Mouse (Mus musculus) embryonic facial prominence, embryonic 10.5 days (tissue): ENCODE measurements around the gene Zic2. TPM values are rescaled to one million over a fixed set of nuclear protein-coding genes. Genes with fewer than 3 reads are reported as not detected.

Source experiments
- DNase-seq: peaks from one replicate; pipeline ENCODE4 v3.0.0-alpha.2; 2017; ENCODE audit warnings: low spot score
- H3K27ac ChIP-seq: fragments of 300-500 bp; sonication (generic); replicated peaks from 2 replicates; pipeline ENCODE4 v1.5.1; 2016; ENCODE audit warnings: mild to moderate bottlenecking
- H3K27me3 ChIP-seq: fragments of 300-500 bp; sonication (generic); replicated peaks from 2 replicates; pipeline ENCODE4 v1.6.1; 2016; ENCODE audit warnings: low read depth, mild to moderate bottlenecking; ENCODE audit not compliant: poor library complexity, severe bottlenecking
- H3K36me3 ChIP-seq: fragments of 300-500 bp; sonication (generic); replicated peaks from 2 replicates; pipeline ENCODE4 v1.6.1; 2016; ENCODE audit warnings: mild to moderate bottlenecking, moderate library complexity
- H3K4me1 ChIP-seq: fragments of 300-500 bp; sonication (generic); 2 replicates; pipeline ENCODE4 v1.6.1; 2016
- H3K4me3 ChIP-seq: fragments of 300-500 bp; sonication (generic); 2 replicates; pipeline ENCODE4 v1.5.1; 2016; ENCODE audit warnings: mild to moderate bottlenecking, moderate library complexity
- H3K9me3 ChIP-seq: fragments of 300-500 bp; sonication (generic); 2 replicates; pipeline ENCODE4 v1.6.1; 2016; ENCODE audit warnings: mild to moderate bottlenecking
- WGBS: fragments of 180-500 bp; shearing (Covaris S2); methylation state at CpG from one replicate; pipeline ENCODE4 v1.1.7; 2016; 5-methylcytosine and 5-hydroxymethylcytosine counted together
- polyA plus RNA-seq: library from polyadenylated mRNA; unstranded; fragments of >200 nt; fragmentation: Nextera tagmentation; extraction: Ambion mirVana; gene quantifications from 2 replicates; pipeline ENCODE4 v1.2.1, GENCODE M21; 2016

The Zic2 gene
- polyA plus RNA-seq, 1 experiment from 2014 or later = 2.2 TPM

DNA sequence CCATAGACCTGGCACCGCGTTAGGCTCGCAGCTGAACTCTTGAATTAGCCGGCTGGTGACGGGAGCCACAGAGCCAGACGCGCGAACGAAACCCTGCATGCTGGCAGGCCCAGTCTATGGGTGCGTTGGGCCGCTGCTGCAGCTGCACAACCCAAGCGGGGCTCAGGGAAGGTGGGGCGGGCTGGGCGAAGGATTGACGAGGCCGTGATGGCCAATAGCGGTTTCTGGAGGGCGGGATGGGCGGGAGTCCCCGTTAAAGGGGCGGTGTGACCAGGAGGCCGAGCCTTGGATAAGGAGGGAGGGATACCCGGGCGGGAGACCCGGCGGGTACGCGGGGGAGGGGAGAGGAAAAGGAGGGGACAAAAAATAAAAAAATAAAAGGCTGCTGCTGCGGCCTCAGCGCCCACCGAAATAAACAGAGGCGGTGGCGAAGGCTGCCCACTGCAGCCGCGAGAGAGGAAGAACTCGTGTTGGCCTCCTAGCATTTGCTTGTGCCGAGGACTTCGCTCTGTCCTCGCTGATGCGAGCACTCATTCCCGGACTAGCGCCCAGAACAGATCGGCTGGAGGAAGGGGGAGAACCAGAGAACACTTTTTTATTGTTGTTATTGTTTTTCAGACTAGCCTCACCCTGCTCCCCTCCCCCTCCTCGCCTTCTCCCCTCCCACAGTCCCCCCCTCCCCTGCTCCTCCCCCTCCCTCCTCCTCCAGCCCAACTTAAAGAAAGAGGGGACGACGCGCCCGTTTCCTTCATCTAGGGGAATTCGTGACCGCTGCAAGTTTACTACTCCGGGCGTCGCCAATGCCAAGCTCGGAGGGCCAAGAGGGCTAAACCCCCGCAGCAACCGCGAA lies 969 bp upstream of the Zic2 start:
- DNase-seq = peak; percentile 90
- peaks cover 99% of the 10 kb centered on the region for H3K27me3 ChIP-seq
- H3K36me3 ChIP-seq = peaks cover 5% of the 10 kb centered on the region; the same call in 1 of the 2 replicates
- under 1% methylated on average over 57 of the region's 57 CpGs for WGBS
- H3K27ac ChIP-seq = peak overlapping the region; percentile 82
- peaks cover 54% of the 10 kb centered on the region for H3K4me1 ChIP-seq
- H3K4me3 ChIP-seq = peak overlapping the region; percentile 66
- H3K9me3 ChIP-seq = no peaks in the 10 kb centered on the region

DNA sequence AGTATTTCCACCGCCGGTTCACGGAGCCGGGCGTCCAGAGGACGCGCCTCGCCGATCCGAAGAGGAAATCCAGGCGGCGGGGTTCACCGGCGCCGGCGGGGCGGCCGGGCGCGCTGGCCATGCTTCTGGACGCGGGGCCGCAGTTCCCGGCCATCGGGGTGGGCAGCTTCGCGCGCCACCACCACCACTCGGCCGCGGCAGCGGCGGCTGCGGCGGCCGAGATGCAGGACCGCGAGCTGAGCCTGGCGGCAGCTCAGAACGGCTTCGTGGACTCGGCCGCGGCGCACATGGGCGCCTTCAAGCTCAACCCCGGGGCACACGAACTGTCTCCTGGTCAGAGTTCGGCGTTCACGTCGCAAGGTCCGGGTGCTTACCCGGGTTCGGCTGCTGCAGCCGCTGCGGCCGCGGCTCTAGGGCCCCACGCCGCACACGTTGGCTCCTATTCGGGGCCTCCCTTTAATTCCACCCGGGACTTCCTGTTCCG lies 364 bp downstream of the Zic2 start:
- peaks cover 51% of the 10 kb centered on the region for H3K4me1 ChIP-seq
- H3K27ac ChIP-seq = peak overlapping the region; percentile 82
- DNase-seq = peak; percentile 69
- H3K27me3 ChIP-seq = peaks cover 99% of the 10 kb centered on the region
- WGBS = under 1% methylated on average over 65 of the region's 65 CpGs
- H3K36me3 ChIP-seq = peaks cover 5% of the 10 kb centered on the region; the same call in 1 of the 2 replicates
- H3K9me3 ChIP-seq = no peaks in the 10 kb centered on the region
- peak overlapping the region; percentile 66 for H3K4me3 ChIP-seq

DNA sequence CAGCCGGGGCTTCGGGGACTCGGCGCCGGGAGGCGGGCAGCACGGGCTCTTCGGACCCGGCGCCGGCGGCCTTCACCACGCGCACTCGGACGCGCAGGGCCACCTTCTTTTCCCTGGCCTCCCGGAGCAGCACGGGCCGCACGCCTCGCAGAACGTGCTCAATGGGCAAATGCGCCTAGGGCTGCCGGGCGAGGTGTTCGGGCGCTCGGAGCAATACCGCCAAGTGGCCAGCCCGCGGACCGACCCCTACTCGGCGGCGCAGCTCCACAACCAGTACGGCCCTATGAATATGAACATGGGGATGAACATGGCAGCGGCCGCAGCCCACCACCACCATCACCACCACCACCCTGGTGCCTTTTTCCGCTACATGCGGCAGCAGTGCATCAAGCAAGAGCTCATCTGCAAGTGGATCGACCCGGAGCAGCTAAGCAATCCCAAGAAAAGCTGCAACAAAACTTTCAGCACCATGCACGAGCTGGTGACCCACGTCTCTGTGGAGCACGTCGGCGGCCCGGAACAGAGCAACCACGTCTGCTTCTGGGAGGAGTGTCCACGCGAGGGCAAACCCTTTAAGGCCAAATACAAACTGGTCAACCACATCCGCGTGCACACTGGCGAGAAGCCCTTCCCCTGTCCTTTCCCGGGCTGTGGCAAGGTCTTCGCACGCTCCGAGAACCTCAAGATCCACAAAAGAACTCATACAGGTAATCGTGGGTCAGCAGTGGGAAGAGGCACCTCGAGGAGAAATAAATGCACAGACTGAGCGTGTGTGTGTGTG lies 996 bp downstream of the Zic2 start:
- peaks cover 99% of the 10 kb centered on the region for H3K27me3 ChIP-seq

DNA sequence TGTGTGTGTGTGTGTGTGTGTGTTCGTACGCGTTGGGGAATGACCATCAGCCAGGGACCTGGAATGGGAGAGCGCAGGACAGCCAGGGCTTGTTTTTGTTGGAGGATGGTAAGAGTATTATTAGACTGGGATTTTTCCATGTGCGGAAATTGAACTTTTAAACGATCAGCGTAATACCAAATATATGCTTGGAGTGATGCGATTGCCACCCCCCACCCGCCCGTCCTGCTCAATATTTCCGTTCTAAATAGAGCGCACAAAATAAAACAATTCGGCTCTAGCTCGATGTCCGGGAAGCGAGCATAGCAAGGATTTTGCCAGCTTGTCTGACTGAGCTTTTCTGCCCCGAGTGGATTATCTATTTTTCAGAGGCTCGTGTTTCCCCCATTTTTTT lies 1.6 kb downstream of the Zic2 start:
- peaks cover 99% of the 10 kb centered on the region for H3K27me3 ChIP-seq

More for the DNA sequence above, 996 bp downstream of the Zic2 start:
- Histone ChIP-seq H3K9me3 (no peaks in the 10 kb centered on the region), H3K4me1 (peaks cover 51% of the 10 kb centered on the region), H3K4me3 (peak overlapping the region; percentile 66), H3K27ac (peak overlapping the region; percentile 82), H3K36me3 (peaks cover 5% of the 10 kb centered on the region; the same call in 1 of the 2 replicates)
- under 1% methylated on average over 62 of the region's 62 CpGs for WGBS
- DNase-seq = peak; percentile 77

DNA sequence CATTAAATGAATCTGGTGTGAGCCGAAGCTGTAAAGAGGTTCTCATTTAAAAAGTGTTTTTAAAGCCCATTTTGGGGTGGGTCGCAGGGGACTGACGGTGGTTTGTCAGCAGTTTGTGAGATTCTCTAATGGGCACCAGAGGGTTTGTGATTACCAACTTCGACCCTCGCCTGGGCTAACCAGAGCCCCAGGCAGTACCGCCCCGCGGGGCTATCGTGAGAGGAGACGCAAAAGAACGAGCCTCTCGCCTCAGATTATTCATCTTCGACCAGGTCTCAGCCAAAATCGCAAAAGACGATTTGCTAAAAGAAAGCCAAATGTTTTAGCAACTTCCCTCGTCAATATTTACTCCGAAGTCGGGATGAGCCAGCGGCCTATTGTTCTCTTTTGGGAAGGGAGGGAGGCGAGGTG lies 2.0 kb downstream of the Zic2 start:
- 0% methylated on average over 20 of the region's 20 CpGs for WGBS
- DNase-seq = peak; percentile 60
- Histone ChIP-seq H3K27ac (peak overlapping the region; percentile 82), H3K4me1 (peaks cover 55% of the 10 kb centered on the region), H3K9me3 (no peaks in the 10 kb centered on the region), H3K36me3 (peaks cover 5% of the 10 kb centered on the region; the same call in 1 of the 2 replicates), H3K27me3 (peaks cover 99% of the 10 kb centered on the region), H3K4me3 (peak overlapping the region; percentile 66)

More for the DNA sequence above, 1.6 kb downstream of the Zic2 start:
- DNase-seq = no peak
- no peaks in the 10 kb centered on the region for H3K9me3 ChIP-seq
- H3K36me3 ChIP-seq = peaks cover 5% of the 10 kb centered on the region; the same call in 1 of the 2 replicates
- peak overlapping the region; percentile 82 for H3K27ac ChIP-seq
- H3K4me1 ChIP-seq = peaks cover 51% of the 10 kb centered on the region
- H3K4me3 ChIP-seq = peak overlapping the region; percentile 66
- WGBS = under 1% methylated on average over 18 of the region's 18 CpGs

DNA sequence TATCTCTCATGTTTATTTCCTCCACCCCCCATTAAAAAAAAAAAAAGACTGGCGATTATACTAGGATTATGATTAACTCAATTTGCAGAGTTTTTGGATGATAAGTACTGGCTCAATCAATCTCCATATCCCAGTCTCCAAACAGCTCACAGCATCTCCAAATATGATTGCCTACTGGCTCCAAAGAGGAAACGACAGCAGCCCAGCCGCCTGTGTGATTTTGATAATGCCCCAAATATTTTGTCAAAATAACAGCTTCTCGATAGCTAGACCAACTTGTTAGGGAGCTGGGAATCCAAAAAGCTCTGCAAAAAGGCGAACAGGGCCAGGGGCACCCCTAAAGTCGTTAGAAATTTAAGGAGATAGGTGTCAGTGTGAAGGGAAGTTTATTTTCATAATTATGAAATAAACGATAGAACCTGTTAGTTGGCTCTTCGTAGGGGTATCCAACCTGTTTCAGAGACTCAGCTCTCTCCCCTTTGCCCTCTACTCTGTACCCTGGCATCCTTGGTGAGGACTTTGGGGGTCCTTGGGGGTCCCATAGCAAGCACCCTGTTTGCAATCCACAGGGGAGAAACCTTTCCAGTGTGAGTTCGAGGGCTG lies 2.8 kb downstream of the Zic2 start:
- peaks cover 99% of the 10 kb centered on the region for H3K27me3 ChIP-seq

DNA sequence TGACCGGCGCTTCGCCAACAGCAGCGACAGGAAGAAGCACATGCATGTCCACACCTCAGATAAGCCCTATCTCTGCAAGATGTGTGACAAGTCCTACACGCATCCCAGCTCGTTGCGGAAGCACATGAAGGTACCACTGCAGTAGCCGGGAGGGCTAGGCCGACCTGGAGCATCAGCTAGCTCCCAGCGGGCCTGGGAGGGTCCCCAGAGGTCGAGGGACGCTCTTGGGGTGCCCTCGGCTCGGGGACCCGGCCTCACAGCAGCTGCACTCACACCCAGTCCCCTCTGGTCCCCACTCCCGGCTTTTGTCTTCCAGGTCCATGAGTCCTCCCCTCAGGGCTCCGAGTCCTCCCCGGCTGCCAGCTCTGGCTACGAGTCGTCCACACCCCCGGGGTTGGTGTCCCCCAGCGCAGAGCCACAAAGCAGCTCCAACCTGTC lies 3.4 kb downstream of the Zic2 start:
- Histone ChIP-seq H3K36me3 (peaks cover 5% of the 10 kb centered on the region; the same call in 1 of the 2 replicates), H3K27ac (peak overlapping the region; percentile 82), H3K27me3 (peaks cover 99% of the 10 kb centered on the region), H3K4me1 (peaks cover 47% of the 10 kb centered on the region), H3K9me3 (no peaks in the 10 kb centered on the region), H3K4me3 (peak overlapping the region; percentile 66)
- WGBS = 1% methylated on average over 22 of the region's 22 CpGs
- DNase-seq = peak; percentile 69

More for the DNA sequence above, 2.8 kb downstream of the Zic2 start:
- DNase-seq = no peak
- Histone ChIP-seq H3K4me3 (peak overlapping the region; percentile 66), H3K9me3 (no peaks in the 10 kb centered on the region), H3K4me1 (peaks cover 52% of the 10 kb centered on the region), H3K27ac (peak overlapping the region; percentile 82), H3K36me3 (peaks cover 5% of the 10 kb centered on the region; the same call in 1 of the 2 replicates)
- WGBS = under 1% methylated on average over 9 of the region's 9 CpGs

DNA sequence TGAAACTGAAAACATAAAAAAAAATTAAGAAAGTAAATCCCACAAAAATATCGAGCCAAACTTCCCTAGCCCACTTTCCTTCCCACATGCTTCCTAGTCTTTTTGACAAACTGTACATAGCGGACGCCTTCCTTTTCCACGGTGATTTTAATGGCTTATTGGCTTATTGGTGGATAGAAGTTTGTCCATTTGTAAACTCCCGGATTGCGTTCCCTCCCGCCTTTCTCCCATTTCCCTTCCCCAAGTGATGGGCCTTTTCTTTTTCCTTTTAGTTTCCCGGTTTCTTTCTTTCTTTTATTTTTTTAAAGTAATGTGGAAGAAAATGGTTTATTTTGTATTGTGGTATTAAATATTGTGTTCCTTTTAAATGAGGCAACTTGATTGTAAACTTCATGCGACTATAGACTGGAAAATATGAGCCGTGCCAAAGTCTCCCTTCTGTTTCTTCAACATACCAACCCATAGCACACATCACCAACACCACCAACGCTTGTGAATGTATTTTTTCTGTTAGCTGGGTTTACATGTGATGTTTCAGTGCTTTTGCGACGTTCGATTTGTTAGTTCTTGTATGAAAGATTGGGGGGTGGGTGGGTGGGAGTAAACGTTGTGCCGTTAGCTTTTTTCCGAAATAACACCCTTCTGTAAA lies 4.3 kb downstream of the Zic2 start:
- no peaks in the 10 kb centered on the region for H3K9me3 ChIP-seq
- H3K27me3 ChIP-seq = peaks cover 99% of the 10 kb centered on the region
- peak overlapping the region; percentile 66 for H3K4me3 ChIP-seq
- peaks cover 5% of the 10 kb centered on the region; the same call in 1 of the 2 replicates for H3K36me3 ChIP-seq
- no peak for DNase-seq
- no peak overlapping the region for H3K27ac ChIP-seq
- peaks cover 44% of the 10 kb centered on the region for H3K4me1 ChIP-seq
- 14% methylated on average over 17 of the region's 17 CpGs for WGBS

DNA sequence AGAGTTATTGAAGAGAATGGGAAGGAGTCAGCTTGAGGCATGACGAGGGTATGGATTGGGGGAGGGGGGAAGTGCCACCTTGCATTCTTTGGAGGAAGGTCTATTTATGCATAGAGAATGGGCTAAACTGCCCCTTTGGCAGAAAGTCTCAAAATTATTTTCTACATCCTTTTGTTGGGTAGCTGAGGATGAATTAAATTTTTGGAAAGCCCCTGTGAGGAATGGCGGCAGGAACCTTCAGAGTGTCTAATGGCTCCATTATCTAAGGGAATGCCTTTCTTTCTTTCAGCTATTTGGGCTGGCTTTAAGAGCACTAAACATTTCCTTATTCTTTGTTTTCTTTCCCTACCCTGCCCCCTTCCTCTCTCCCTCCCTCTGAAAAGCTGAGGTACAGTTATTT lies 5.1 kb downstream of the Zic2 start:
- Histone ChIP-seq H3K9me3 (no peaks in the 10 kb centered on the region), H3K27me3 (peaks cover 99% of the 10 kb centered on the region), H3K4me3 (peak overlapping the region; percentile 66), H3K36me3 (peaks cover 5% of the 10 kb centered on the region; the same call in 1 of the 2 replicates), H3K27ac (no peak overlapping the region), H3K4me1 (peaks cover 43% of the 10 kb centered on the region)
- peak; percentile 33 for DNase-seq
- WGBS = 4% methylated on average over 2 of the region's 2 CpGs

DNA sequence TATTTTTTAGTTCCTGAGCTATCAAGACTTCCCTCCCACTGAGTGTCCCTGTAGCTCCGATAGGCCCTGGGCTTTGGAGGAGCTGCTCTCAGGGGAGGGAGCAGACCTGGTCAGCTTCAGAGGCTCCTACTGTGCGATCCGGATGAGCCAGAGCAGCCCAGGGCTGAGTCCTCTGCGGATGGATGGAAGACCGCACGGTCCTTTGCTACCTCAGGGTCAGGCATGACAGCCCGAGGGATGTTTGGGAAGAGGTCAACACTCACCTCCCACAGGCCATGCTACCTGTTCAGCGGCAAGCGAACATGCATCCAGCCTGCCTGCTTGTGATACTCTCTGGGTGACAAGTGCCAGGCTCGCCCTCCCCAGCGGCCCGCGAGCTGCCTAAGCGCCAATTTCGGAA lies 5.9 kb downstream of the Zic2 start:
- Histone ChIP-seq H3K27me3 (peaks cover 99% of the 10 kb centered on the region), H3K9me3 (no peaks in the 10 kb centered on the region), H3K4me3 (peak overlapping the region; percentile 66), H3K36me3 (peaks cover 5% of the 10 kb centered on the region; the same call in 1 of the 2 replicates), H3K4me1 (peaks cover 37% of the 10 kb centered on the region), H3K27ac (no peak overlapping the region)
- DNase-seq = peak; percentile 53
- WGBS = 3% methylated on average over 15 of the region's 15 CpGs

DNA sequence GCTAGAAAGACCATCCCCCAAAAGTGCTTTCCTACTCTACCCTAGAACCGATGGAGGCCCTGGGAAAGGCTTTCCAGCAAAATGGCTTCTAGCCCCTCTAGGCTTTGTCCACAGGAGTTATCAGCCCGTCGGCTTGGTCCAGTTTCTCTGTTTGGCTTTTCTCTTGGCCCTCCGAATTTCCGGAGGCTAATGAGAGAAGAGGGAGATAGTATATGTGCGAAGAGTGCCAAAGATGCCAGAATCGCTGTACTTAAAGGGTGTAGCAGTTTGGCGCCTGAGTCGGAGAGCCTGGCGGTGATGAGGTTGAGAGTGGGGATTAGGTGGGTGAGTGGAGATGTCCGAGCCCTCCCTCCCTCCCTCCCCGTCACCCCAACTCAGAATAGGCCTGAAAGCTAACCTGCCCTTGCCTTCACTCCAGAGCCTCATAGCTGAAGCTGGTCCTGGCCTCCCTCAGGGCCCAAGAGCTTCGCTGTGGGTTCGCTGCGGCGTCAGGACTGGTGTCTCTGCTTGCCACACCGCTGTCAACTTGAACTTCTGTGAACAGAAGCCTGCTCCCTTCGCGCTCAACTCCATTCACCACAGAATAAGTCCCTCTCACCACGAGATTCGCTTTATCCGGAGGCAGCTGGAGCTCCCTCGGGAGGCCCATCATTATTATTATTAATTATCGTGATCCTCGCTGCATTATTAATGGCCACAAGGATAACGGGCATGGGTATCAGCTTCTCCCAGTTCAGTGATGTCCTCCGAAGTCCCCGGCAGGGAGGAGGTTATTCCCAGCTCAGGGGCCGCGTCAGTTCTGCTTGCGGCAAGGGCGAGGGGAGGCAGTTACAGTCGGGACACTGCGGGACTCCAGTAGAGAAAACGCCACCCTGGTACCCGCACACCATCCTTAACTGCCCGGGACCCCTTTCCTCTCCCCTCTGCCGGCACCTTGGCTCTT lies 7.1 kb downstream of the Zic2 start:
- Histone ChIP-seq H3K4me3 (peak overlapping the region; percentile 66), H3K9me3 (no peaks in the 10 kb centered on the region), H3K4me1 (peaks cover 32% of the 10 kb centered on the region), H3K27me3 (peaks cover 99% of the 10 kb centered on the region), H3K27ac (peak overlapping the region; percentile 26; the same call in 1 of the 2 replicates), H3K36me3 (peaks cover 5% of the 10 kb centered on the region; the same call in 1 of the 2 replicates)
- WGBS = 1% methylated on average over 38 of the region's 38 CpGs
- peak; percentile 63 for DNase-seq
